Mouse (Mus musculus): ENCODE data around the gene Derl2.

DNA sequence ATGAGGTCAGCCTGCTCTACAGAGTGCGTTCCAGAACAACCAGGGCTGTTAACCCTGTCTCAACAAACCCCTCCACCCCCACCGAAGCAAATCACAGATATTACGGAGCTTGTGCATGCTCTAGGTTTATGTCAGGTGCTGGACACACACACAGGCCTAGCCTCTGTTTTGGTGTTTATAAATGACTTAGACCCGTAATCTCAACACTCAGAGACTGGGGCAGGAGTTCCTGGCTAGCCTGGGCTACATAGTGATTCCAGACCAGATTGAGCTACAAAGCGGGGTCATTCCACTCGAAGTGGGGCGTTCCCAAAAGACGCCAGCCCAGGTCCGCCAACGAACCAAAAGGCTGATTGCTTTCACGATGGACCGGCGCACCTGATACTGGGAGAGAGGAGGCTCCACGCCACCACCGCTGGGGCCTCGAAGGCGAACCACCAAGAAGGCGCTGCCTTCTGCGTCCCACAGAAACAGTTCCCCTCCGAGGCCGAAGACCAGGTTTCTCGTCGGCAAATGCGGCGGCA is 50.3 kb downstream of the Derl2 start:
- TF ChIP-seq POLR2A (IDR thresholded peaks at IDR 0.05; ENCODE audit: extremely low read depth, insufficient read depth, low read length) (no peak), CTCF (IDR thresholded peaks at IDR 0.05; ENCODE audit: extremely low read depth, insufficient read depth, low read length) (no peak)
